Mouse (Mus musculus) hematopoietic stem cell, adult 5-6 weeks (primary cell): Measurements from ENCODE around the gene Tlx2. TPM values are rescaled to one million over a fixed set of nuclear protein-coding genes. Genes with fewer than 3 reads are reported as not detected.
A peak's percentile ranks its signal among the peaks of the same experiment; 100 is the strongest.

Experiments
- ATAC-seq, 2 experiments: fragments of 125-278 bp in 1 of 2; replicated peaks in 1 of 2; 2 replicates each; pipeline ENCODE4 v1.8.0; 2016 to 2017; ENCODE audit warnings: inconsistent platforms in 2 of 2, mild to moderate bottlenecking in 2 of 2, moderate number of reproducible peaks in 2 of 2, low read depth in 1 of 2, moderate TSS enrichment in 1 of 2; ENCODE audit not compliant: low FRiP score in 2 of 2, poor library complexity in 2 of 2, severe bottlenecking in 2 of 2, insufficient read depth in 1 of 2, low TSS enrichment in 1 of 2
- total RNA-seq: library from RNA; stranded (forward); fragments of 172-1452, 232-1000 nt; gene quantifications from 2 replicates; pipeline ENCODE4 v1.2.3, GENCODE M21; 2017

Gene Tlx2
- total RNA-seq, 1 experiment from 2014 or later = not detected

DNA sequence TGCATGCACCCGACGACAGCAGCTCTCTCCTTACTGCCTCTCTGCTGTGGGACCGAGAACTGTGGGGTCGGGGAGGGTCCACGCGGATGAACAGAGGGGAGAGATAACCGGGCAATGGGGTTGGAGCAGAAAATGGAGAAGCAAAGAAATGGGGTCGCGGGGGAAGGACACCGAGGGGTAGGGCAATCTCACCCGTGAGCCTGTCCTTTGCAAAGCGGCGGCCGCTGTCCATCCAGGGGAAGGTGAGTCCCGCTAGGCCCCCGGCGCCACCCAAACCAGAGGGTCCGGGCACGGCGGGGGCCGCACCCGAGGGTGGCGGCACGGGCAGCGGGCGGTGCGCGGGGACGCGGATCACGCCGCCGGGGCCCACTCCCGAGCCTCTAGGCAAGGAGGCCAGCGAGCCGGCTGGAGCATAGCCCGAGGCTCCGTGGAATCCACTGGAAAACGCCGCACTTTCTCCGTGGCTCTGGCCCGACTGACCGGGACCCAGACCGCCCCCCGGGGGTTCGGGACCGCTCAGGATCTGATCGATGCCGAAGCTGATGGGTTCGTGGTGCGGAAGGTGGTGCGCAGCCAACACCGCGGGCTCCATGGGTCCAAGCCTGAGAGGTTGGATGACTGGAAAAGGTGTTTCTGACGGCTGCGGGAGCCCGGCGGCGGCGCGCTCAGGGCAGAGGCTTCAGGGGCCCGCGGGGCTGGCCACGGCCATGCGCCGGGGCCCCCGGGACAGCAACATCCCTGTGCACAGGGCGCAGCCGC, 426 bp downstream of the Tlx2 start:
- ATAC-seq = no peak

GRCm38 (mm10) chr6:83068706-83069487, 1.2 kb downstream of the Tlx2 start:
- no peak for ATAC-seq

GRCm38 (mm10) chr6:83068221-83068620, 1.9 kb downstream of the Tlx2 start:
- no peak for ATAC-seq

- no peak for ATAC-seq
These were observed 3.7 kb downstream of the Tlx2 start for GRCm38 (mm10) chr6:83066441-83066840.

GRCm38 (mm10) chr6:83065995-83066394, 4.1 kb downstream of the Tlx2 start:
- ATAC-seq = no peak

DNA sequence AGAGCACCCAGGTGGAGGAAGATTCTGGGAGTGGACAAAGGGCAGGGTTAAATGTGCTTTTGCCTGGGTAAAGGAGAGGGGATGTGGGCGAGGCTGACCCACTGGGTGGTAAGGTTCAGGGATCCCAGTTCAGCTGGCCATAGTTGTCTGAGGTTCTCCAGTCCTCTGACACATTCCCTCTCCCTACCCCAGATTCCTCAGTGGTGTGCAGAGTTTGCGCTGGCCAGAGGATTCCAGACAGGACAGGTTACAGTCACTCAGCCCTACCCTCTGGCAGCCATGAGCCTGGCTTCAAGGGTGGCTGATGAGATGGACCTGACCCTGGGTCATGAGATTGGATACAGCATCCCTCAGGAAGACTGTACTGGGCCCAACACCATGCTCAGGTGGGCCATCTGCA, 11.4 kb downstream of the Tlx2 start:
- ATAC-seq = no peak

- no peak for ATAC-seq
These were observed 12.3 kb downstream of the Tlx2 start, which contains the start of gene Dqx1 for GRCm38 (mm10) chr6:83057790-83058189. Dqx1 (plus strand) TSS chr6:83057844.

GRCm38 (mm10) chr6:83054871-83055431, 15.1 kb downstream of the Tlx2 start, which contains the start of gene Htra2:
Htra2 (minus strand) TSS chr6:83055273.
- peak in 1 of 2 experiments; percentile 2; a peak in 1 of 4 replicates for ATAC-seq

DNA sequence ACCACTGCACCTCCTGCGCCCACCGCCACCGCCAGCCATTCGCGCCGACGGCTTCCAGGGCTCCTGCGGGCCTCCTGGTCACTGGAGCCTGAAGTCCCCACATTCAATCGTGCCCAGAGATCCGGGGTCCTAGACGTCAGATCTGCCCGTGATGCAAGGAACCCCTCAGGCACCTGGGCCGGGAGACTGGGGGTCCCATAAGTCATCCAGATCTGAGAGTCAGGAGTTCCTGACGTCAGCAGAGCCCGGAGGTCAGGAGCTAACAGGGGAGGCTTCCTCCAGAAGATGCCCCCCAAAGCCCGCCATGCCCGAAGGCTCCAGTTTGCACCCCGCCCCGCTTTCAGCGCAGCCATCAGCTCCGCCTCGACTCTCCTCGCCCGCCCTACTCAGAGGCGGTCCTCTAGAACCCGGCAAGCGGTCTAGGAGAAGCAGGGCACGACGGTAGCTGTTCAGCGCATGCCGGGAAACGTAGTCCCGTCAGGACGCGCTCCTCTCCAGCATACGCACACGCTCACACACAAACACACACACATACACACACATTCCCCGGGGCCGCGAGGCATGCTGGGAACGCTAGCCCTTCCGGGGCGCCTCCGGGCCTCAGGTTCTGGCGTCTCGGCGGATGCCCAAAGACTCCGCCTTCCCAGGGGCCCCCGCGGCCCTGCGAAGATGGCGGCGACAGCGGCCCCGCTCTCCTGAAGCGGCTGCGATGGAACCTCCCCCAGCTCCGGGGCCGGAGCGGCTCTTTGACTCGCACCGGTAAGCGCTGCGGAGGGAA, 15.8 kb downstream of the Tlx2 start, which contains the start of gene Aup1:
Gene Aup1, plus strand, starts transcription at position 448 of the 778 bp plus-strand sequence.
- peak; percentile 86 to 91 for ATAC-seq

- ATAC-seq = peak; percentile 17 to 30; a peak in 2 of 4 replicates
These were observed 16.7 kb downstream of the Tlx2 start for GRCm38 (mm10) chr6:83053136-83053960.

- no peak for ATAC-seq
These were observed 20.7 kb downstream of the Tlx2 start for GRCm38 (mm10) chr6:83049367-83049766.

DNA sequence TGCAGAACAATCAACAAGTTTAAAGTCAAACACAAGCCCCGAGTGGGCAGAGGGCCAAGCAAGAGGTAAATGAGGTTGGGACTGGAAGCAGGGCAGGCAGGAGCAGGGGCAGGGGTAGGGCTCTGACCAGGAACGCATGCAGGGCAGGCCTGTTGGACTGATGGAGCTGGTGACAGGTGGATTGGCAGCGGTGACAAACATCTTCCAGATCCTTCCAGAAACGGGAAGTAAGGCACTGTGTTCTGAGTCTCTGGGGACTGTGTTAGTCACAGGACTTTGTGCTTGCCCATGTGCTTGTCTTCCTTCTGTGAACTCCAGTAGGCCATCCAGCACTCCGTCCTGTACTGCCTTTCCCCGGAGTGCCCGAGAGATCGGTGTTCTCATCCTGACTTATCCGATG, 25.4 kb downstream of the Tlx2 start:
- peak; percentile 68 to 70 for ATAC-seq

GRCm38 (mm10) chr6:83043993-83044392, 26.1 kb downstream of the Tlx2 start:
- ATAC-seq = no peak

- no peak for ATAC-seq
These were observed 26.5 kb downstream of the Tlx2 start for GRCm38 (mm10) chr6:83043561-83043960.

DNA sequence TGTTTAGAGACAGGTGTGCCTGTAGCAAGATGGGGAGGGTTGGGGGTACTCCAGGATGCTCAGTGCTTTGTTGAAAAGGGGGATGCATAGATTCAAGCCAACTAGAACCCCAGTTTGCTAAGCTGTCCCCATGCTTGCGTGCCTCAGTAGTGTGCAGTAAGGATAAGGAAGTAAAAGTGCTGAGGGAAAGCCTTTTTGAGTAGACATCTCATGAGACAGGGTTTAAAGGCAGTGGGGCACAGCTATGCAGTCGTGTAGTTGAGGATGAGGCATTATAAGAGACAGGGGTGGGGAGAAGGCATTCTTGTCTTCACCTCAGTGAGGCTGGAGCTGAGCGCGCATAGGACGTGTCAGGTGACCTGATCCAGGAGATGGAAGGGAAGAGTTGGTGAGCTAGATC, 29.5 kb downstream of the Tlx2 start:
- ATAC-seq = no peak

GRCm38 (mm10) chr6:83038496-83039012, 31.5 kb downstream of the Tlx2 start:
- peak; percentile 50 to 75 for ATAC-seq
